Mouse (Mus musculus) MEL (cell line): ENCODE measurements around the gene Itpr2. TPM values are rescaled to one million over a fixed set of nuclear protein-coding genes. Genes with fewer than 3 reads are reported as not detected.

Experiments
- DNase-seq: peaks from one replicate; pipeline ENCODE4 v3.0.0; 2011; ENCODE audit warnings: low read depth, low spot score
- H3K27ac ChIP-seq: 2 replicates; pipeline ENCODE4 v1.5.1; 2012; ENCODE audit warnings: low read depth, mild to moderate bottlenecking, control low read depth, low read length, moderate library complexity; ENCODE audit not compliant: control insufficient read depth
- H3K27me3 ChIP-seq, 2 experiments: fragments of 150-350 bp in 1 of 2; sonication (generic) in 1 of 2; 2 replicates each; pipeline ENCODE4 v1.6.1; 2012; ENCODE audit warnings: low read length in 2 of 2, mild to moderate bottlenecking in 2 of 2, improper control_type of control experiment in 1 of 2, moderate library complexity in 1 of 2; ENCODE audit not compliant: insufficient read depth in 2 of 2, control insufficient read depth in 1 of 2
- H3K36me3 ChIP-seq, 2 experiments: 2 replicates each; pipeline ENCODE4 v1.6.1; 2012 to 2014; ENCODE audit warnings: low read length in 2 of 2, improper control_type of control experiment in 1 of 2, inconsistent platforms in 1 of 2, mild to moderate bottlenecking in 1 of 2; ENCODE audit not compliant: insufficient read depth in 2 of 2, control insufficient read depth in 1 of 2
- H3K4me1 ChIP-seq, 2 experiments: fragments of 150-350 bp in 1 of 2; sonication (generic) in 1 of 2; 2 replicates each; pipeline ENCODE4 v1.6.1; 2012; ENCODE audit warnings: low read length in 2 of 2, improper control_type of control experiment in 1 of 2, mild to moderate bottlenecking in 1 of 2; ENCODE audit not compliant: insufficient read depth in 2 of 2, control insufficient read depth in 1 of 2
- H3K4me3 ChIP-seq, 2 experiments: fragments of 150-350 bp in 1 of 2; sonication (generic) in 1 of 2; 2 replicates each; pipeline ENCODE4 v1.5.1; 2012; ENCODE audit warnings: low read depth in 2 of 2, low read length in 2 of 2, mild to moderate bottlenecking in 2 of 2, moderate library complexity in 2 of 2, control low read depth in 1 of 2, improper control_type of control experiment in 1 of 2; ENCODE audit not compliant: control insufficient read depth in 1 of 2, insufficient read depth in 1 of 2
- H3K79me2 ChIP-seq: 2 replicates; pipeline ENCODE4 v1.6.1; 2012; ENCODE audit warnings: mild to moderate bottlenecking, low read length, moderate library complexity; ENCODE audit not compliant: control insufficient read depth, poor library complexity, insufficient read depth
- H3K9ac ChIP-seq: 2 replicates; pipeline ENCODE4 v1.6.1; 2012; ENCODE audit warnings: low read depth, mild to moderate bottlenecking, control low read depth, low read length, moderate library complexity; ENCODE audit not compliant: control insufficient read depth, poor library complexity, severe bottlenecking
- H3K9me3 ChIP-seq: fragments of 150-350 bp; sonication (generic); replicated peaks from 2 replicates; pipeline ENCODE4 v1.6.1; 2012; ENCODE audit warnings: mild to moderate bottlenecking, low read length, improper control_type of control experiment, moderate library complexity; ENCODE audit not compliant: insufficient read depth
- CHD1 ChIP-seq: IDR thresholded peaks from 2 replicates; pipeline ENCODE4 v1.6.1; 2012; ENCODE audit warnings: low read depth, mild to moderate bottlenecking, inconsistent platforms, low read length, improper control_type of control experiment
- CTCF ChIP-seq, 3 experiments: IDR thresholded peaks in 2 of 3; conservative IDR thresholded peaks in 1 of 3; 2 replicates each; pipeline ENCODE4 v1.5.1; 2011 to 2012; ENCODE audit warnings: low read length in 3 of 3, low read depth in 2 of 3, mild to moderate bottlenecking in 2 of 3, improper control_type of control experiment in 1 of 3, inconsistent platforms in 1 of 3, mixed read lengths in 1 of 3, moderate library complexity in 1 of 3; ENCODE audit not compliant: control insufficient read depth in 1 of 3, insufficient read depth in 1 of 3, poor library complexity in 1 of 3, severe bottlenecking in 1 of 3
- E2F4 ChIP-seq: IDR thresholded peaks from 2 replicates; pipeline ENCODE4 v1.6.1; 2011; ENCODE audit warnings: low read depth, low read length, improper control_type of control experiment, borderline replicate concordance
- ELF1 ChIP-seq: IDR thresholded peaks from 2 replicates; pipeline ENCODE4 v1.6.1; 2014; ENCODE audit warnings: low read depth, mild to moderate bottlenecking, inconsistent platforms, low read length, improper control_type of control experiment, moderate library complexity
- EP300 ChIP-seq, 2 experiments: IDR thresholded peaks; 2 replicates each; pipeline ENCODE4 v1.6.1; 2011; ENCODE audit warnings: improper control_type of control experiment in 2 of 2, low read length in 2 of 2, low read depth in 1 of 2, mild to moderate bottlenecking in 1 of 2
- GABPA ChIP-seq: IDR thresholded peaks from 2 replicates; pipeline ENCODE4 v1.6.1; 2012; ENCODE audit warnings: low read depth, mild to moderate bottlenecking, inconsistent platforms, low read length, improper control_type of control experiment, moderate library complexity
- GATA1 ChIP-seq: IDR thresholded peaks from 2 replicates; pipeline ENCODE4 v1.6.1; 2011; ENCODE audit warnings: low read depth, low read length, improper control_type of control experiment
- HCFC1 ChIP-seq: IDR thresholded peaks from 2 replicates; pipeline ENCODE4 v1.6.1; 2012; ENCODE audit warnings: low read depth, mild to moderate bottlenecking, inconsistent platforms, low read length, improper control_type of control experiment, moderate library complexity
- KAT2A ChIP-seq: conservative IDR thresholded peaks from 2 replicates; pipeline ENCODE4 v1.6.1; 2012; ENCODE audit warnings: low read depth, low read length, improper control_type of control experiment, inconsistent platforms
- MAFK ChIP-seq: IDR thresholded peaks from 2 replicates; pipeline ENCODE4 v1.6.1; 2011; ENCODE audit warnings: low read depth, mild to moderate bottlenecking, low read length, improper control_type of control experiment, borderline replicate concordance
- MAZ ChIP-seq: IDR thresholded peaks from 2 replicates; pipeline ENCODE4 v1.6.1; 2012; ENCODE audit warnings: low read depth, mild to moderate bottlenecking, inconsistent platforms, low read length, improper control_type of control experiment
- MYC ChIP-seq: IDR thresholded peaks from 2 replicates; pipeline ENCODE4 v1.6.1; 2011; ENCODE audit warnings: low read depth, mild to moderate bottlenecking, low read length, improper control_type of control experiment, moderate library complexity
- POLR2A ChIP-seq, 2 experiments: IDR thresholded peaks; 2 replicates each; pipeline ENCODE4 v1.6.1; 2011 to 2012; ENCODE audit warnings: low read length in 2 of 2, mild to moderate bottlenecking in 2 of 2, control low read depth in 1 of 2, improper control_type of control experiment in 1 of 2, low read depth in 1 of 2, moderate library complexity in 1 of 2; ENCODE audit not compliant: control insufficient read depth in 1 of 2, insufficient read depth in 1 of 2, poor library complexity in 1 of 2
- RCOR1 ChIP-seq: IDR thresholded peaks from 2 replicates; pipeline ENCODE4 v1.6.1; 2012; ENCODE audit warnings: low read depth, mild to moderate bottlenecking, inconsistent platforms, low read length, improper control_type of control experiment
- SIN3A ChIP-seq: IDR thresholded peaks from 2 replicates; pipeline ENCODE4 v1.6.1; 2012; ENCODE audit warnings: low read length, improper control_type of control experiment, inconsistent platforms
- TBP ChIP-seq: IDR thresholded peaks from 2 replicates; pipeline ENCODE4 v1.8.0; 2011; ENCODE audit warnings: low read depth, low read length, improper control_type of control experiment
- UBTF ChIP-seq: IDR thresholded peaks from 2 replicates; pipeline ENCODE4 v1.6.1; 2012; ENCODE audit warnings: low read depth, mild to moderate bottlenecking, inconsistent platforms, low read length, improper control_type of control experiment, moderate library complexity, borderline replicate concordance; ENCODE audit not compliant: insufficient read depth
- USF2 ChIP-seq, 2 experiments: IDR thresholded peaks; 2 replicates each; pipeline ENCODE4 v1.6.1; 2011 to 2012; ENCODE audit warnings: improper control_type of control experiment in 2 of 2, low read length in 2 of 2, borderline replicate concordance in 1 of 2, inconsistent platforms in 1 of 2, low read depth in 1 of 2, mild to moderate bottlenecking in 1 of 2; ENCODE audit not compliant: insufficient read depth in 1 of 2
- ZC3H11A ChIP-seq: IDR thresholded peaks from 2 replicates; pipeline ENCODE4 v1.6.1; 2012; ENCODE audit warnings: low read depth, mild to moderate bottlenecking, inconsistent platforms, low read length, improper control_type of control experiment
- ZNF384 ChIP-seq: IDR thresholded peaks from 2 replicates; pipeline ENCODE4 v1.6.1; 2012; ENCODE audit warnings: low read depth, mild to moderate bottlenecking, inconsistent platforms, low read length, improper control_type of control experiment
- polyA plus RNA-seq, 2 experiments: library from polyadenylated mRNA; stranded (reverse) in 1 of 2; unstranded in 1 of 2; fragments of >175 nt in 1 of 2; fragments of >200 nt in 1 of 2; gene quantifications; 2 replicates each; pipeline versions ENCODE4 v1.2.1 to v1.2.4; 2012; ENCODE audit warnings: low replicate concordance in 2 of 2, low read depth in 1 of 2; ENCODE audit not compliant: insufficient read length in 2 of 2, insufficient read depth in 1 of 2, missing spikeins in 1 of 2
- total RNA-seq: library from RNA; depleted of rRNA; stranded (reverse); fragments of 300-350 nt; gene quantifications from 2 replicates; pipeline ENCODE4 v1.2.3, GENCODE M21; 2012

The Itpr2 gene
- total and polyA plus RNA-seq, 3 experiments, result 1.5 to 3.0 TPM; not detected in 1

DNA sequence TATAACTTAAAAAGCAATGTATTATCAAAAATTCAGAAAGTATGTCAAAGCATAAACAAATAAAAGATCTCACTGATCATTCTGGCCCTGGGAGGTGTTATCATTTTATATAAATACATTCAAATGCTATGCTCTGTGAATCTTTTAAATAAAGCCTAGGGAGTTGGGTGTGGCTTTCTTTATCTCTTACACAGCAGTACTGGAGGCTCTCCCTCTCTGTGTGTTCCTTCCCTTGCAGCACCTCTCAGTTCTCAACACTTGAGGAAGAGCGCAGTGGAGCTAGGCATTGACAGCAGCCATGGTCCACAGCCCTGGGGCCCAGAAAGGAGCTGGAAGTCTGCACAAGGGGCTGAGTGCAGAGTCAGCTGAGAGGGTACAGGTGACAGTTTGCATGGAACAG is 192.7 kb downstream of the Itpr2 start:
- Histone ChIP-seq H3K79me2 (no peaks in the 10 kb centered on the region), H3K9ac (no peak overlapping the region), H3K9me3 (no peaks in the 10 kb centered on the region), H3K27me3 (no peaks in the 10 kb centered on the region), H3K27ac (no peak overlapping the region), H3K36me3 (peaks cover 0 to 16% of the 10 kb centered on the region in 2 experiments; a peak in 2 of 4 replicates), H3K4me3 (no peak overlapping the region), H3K4me1 (peaks cover 0 to 16% of the 10 kb centered on the region in 2 experiments; a peak in 3 of 4 replicates)
- DNase-seq, result peak; percentile 77
- TF ChIP-seq USF2 (IDR thresholded peaks at IDR 0.05; ENCODE audit: borderline replicate concordance in 1 of 2, insufficient read depth in 1 of 2, low read depth in 1 of 2, low read length in 2 of 2), result no peak
- TF ChIP-seq MAFK, result no peak
- TF ChIP-seq EP300 (IDR thresholded peaks at IDR 0.05; ENCODE audit: low read depth in 1 of 2, low read length in 2 of 2), result peak; percentile 4 to 46; a peak in 2 of 4 replicates
- peak; percentile 38; the same call in 1 of the 2 replicates for TF ChIP-seq RCOR1
- TF ChIP-seq GATA1, result peak; percentile 74

DNA sequence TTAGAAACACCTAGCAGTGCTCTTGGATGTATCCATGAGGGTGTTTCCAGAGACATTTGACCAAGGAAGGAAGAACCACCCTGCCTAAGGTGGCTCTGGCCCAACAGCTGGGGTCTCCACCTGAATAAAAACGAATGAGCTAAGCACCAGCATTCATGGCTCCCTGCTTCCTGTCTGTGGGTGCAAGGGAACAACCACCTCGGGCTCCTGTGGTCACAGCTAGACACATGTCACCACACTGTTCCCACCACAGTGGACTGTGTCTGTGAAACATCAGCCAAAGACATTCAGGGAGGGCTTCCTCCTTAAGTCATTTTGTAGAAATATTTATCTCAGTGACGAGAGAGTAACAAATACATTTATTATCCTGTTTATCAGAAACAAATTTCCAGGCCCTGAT is 196.0 kb downstream of the Itpr2 start:
- Histone ChIP-seq H3K27ac (no peak overlapping the region), H3K4me1 (peaks cover 0 to 16% of the 10 kb centered on the region in 2 experiments; a peak in 3 of 4 replicates), H3K4me3 (no peak overlapping the region), H3K9me3 (no peaks in the 10 kb centered on the region), H3K36me3 (peaks cover 0 to 14% of the 10 kb centered on the region in 2 experiments; a peak in 2 of 4 replicates), H3K79me2 (no peaks in the 10 kb centered on the region), H3K9ac (no peak overlapping the region), H3K27me3 (no peaks in the 10 kb centered on the region)
- TF ChIP-seq KAT2A (no peak), POLR2A (IDR thresholded peaks at IDR 0.05; ENCODE audit: control insufficient read depth in 1 of 2, insufficient read depth in 1 of 2, low read depth in 1 of 2, low read length in 2 of 2, poor library complexity in 1 of 2) (no peak), GATA1 (no peak), MAZ (no peak), EP300 (IDR thresholded peaks at IDR 0.05; ENCODE audit: low read depth in 1 of 2, low read length in 2 of 2) (no peak), MYC (no peak), RCOR1 (no peak), CHD1 (no peak), UBTF (no peak), SIN3A (no peak), HCFC1 (no peak), ZC3H11A (no peak)
- DNase-seq, result no peak

DNA sequence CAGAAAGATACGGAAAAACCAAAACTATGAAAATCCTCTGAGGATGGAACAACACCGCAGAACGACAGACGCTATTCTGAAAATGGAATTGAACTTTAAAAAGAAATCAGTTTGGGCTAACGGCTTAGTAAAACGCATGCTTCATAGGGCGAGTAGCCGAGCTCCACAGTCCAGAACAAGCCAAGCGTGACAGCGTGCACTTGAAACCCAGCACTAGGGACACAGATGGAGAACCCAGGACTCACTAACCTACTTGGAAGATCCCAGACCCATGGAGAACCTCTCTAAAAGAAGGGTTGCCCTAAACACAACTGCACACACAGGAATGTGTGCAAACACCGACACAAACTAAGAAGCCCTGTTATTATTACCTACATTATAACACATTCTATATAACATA is 197.9 kb downstream of the Itpr2 start:
- Histone ChIP-seq H3K36me3 (peaks cover 0 to 6% of the 10 kb centered on the region in 2 experiments; a peak in 2 of 4 replicates), H3K79me2 (no peaks in the 10 kb centered on the region), H3K9ac (no peak overlapping the region), H3K27ac (no peak overlapping the region), H3K4me1 (peaks cover 0 to 10% of the 10 kb centered on the region in 2 experiments; a peak in 3 of 4 replicates), H3K4me3 (no peak overlapping the region), H3K27me3 (no peaks in the 10 kb centered on the region), H3K9me3 (no peaks in the 10 kb centered on the region)
- TF ChIP-seq KAT2A (no peak), HCFC1 (no peak), E2F4 (no peak), ZNF384 (no peak), TBP (no peak), CHD1 (no peak), MYC (no peak), ELF1 (no peak), EP300 (IDR thresholded peaks at IDR 0.05; ENCODE audit: low read depth in 1 of 2, low read length in 2 of 2) (no peak), GATA1 (no peak), UBTF (no peak), CTCF (IDR thresholded peaks at IDR 0.05 in 2 of 3, conservative IDR thresholded peaks at IDR 0.05 in 1 of 3; ENCODE audit: control insufficient read depth in 1 of 3, insufficient read depth in 1 of 3, low read depth in 2 of 3, low read length in 3 of 3, poor library complexity in 1 of 3, severe bottlenecking in 1 of 3) (no peak), MAZ (no peak), GABPA (no peak)
- DNase-seq, result no peak
